Mouse (Mus musculus) urinary bladder, postnatal 14 days (tissue): Measurements from ENCODE around the gene Dffa.

Experiments
- DNase-seq: peaks from one replicate; pipeline ENCODE4 v3.0.0; 2021; ENCODE audit warnings: low spot score

The Dffa gene

GRCm38 (mm10) chr4:149103875-149104561 lies at the start of gene Dffa:
Dffa (plus strand) TSS chr4:149104146.
- peak; percentile 92 for DNase-seq

GRCm38 (mm10) chr4:149055847-149056246 lies 48.1 kb upstream of the Dffa start:
- no peak for DNase-seq

GRCm38 (mm10) chr4:149056957-149057356 lies 47.0 kb upstream of the Dffa start:
- DNase-seq: no peak

- DNase-seq: no peak
Observed at GRCm38 (mm10) chr4:149057470-149057869, 46.5 kb upstream of the Dffa start.

GRCm38 (mm10) chr4:149058298-149058697 lies 45.6 kb upstream of the Dffa start:
- DNase-seq: peak; percentile 41

GRCm38 (mm10) chr4:149059713-149060112 lies 44.2 kb upstream of the Dffa start:
- DNase-seq: no peak

GRCm38 (mm10) chr4:149060621-149061431 lies 43.1 kb upstream of the Dffa start:
- DNase-seq: no peak

- no peak for DNase-seq
Observed at GRCm38 (mm10) chr4:149061432-149061718, 42.6 kb upstream of the Dffa start.

GRCm38 (mm10) chr4:149062406-149063318 lies 41.3 kb upstream of the Dffa start:
- no peak for DNase-seq

- DNase-seq: no peak
Observed at GRCm38 (mm10) chr4:149064061-149064854, 39.7 kb upstream of the Dffa start.

GRCm38 (mm10) chr4:149066672-149067551 lies 37.0 kb upstream of the Dffa start:
- DNase-seq: peak; percentile 39

- peak; percentile 58 for DNase-seq
Observed at GRCm38 (mm10) chr4:149075073-149075472, 28.9 kb upstream of the Dffa start.

GRCm38 (mm10) chr4:149075871-149076575 lies 27.9 kb upstream of the Dffa start:
- peak; percentile 69 for DNase-seq

- no peak for DNase-seq
Observed at GRCm38 (mm10) chr4:149078261-149078660, 25.7 kb upstream of the Dffa start.

GRCm38 (mm10) chr4:149079629-149080028 lies 24.3 kb upstream of the Dffa start:
- no peak for DNase-seq

GRCm38 (mm10) chr4:149080111-149080510 lies 23.8 kb upstream of the Dffa start:
- DNase-seq: no peak

- peak; percentile 86 for DNase-seq
Observed at GRCm38 (mm10) chr4:149081528-149081927, 22.4 kb upstream of the Dffa start.

GRCm38 (mm10) chr4:149085381-149085780 lies 18.6 kb upstream of the Dffa start:
- DNase-seq: no peak

- DNase-seq: no peak
Observed at GRCm38 (mm10) chr4:149091364-149091763, 12.6 kb upstream of the Dffa start.

GRCm38 (mm10) chr4:149097956-149098355 lies 6.0 kb upstream of the Dffa start:
- no peak for DNase-seq
